Mouse (Mus musculus): ENCODE measurements around the gene Pla2r1.

GRCm38 (mm10) chr2:60401694-60402093, 151.4 kb downstream of the Pla2r1 start:
- TF ChIP-seq CTCF (IDR thresholded peaks at IDR 0.05; ENCODE audit: low read depth) (no peak), EP300 (optimal IDR thresholded peaks at IDR 0.05) (no peak)

Data from stomach, postnatal 0 days (tissue).